Mouse (Mus musculus) hindbrain, embryonic 15.5 days (tissue): ENCODE measurements at regions not wholly inside any gene's neighbourhood (a gene's known extent, or its start where the extent isn't known, plus 50 kb on each side); places are given as distances from the start of the nearest gene placed in this dataset.

ENCODE experiments used
- ATAC-seq: fragments of 200-750 bp; cut with Nextera tagmentation; 2 replicates; pipeline ENCODE4 v1.8.0; 2017; ENCODE audit warnings: low read depth, moderate number of reproducible peaks, moderate TSS enrichment; ENCODE audit not compliant: low FRiP score
- H3K27ac ChIP-seq: fragments of 300-500 bp; sonication (generic); replicated peaks from 2 replicates; pipeline ENCODE4 v1.5.1; 2015; ENCODE audit warnings: mild to moderate bottlenecking, inconsistent platforms
- H3K27me3 ChIP-seq: fragments of 300-500 bp; sonication (generic); 2 replicates; pipeline ENCODE4 v1.6.1; 2015; ENCODE audit warnings: control low read depth, inconsistent platforms
- H3K36me3 ChIP-seq: fragments of 300-500 bp; sonication (generic); 2 replicates; pipeline ENCODE4 v1.6.1; 2015; ENCODE audit warnings: control low read depth, inconsistent platforms
- H3K4me1 ChIP-seq: fragments of 300-500 bp; sonication (generic); replicated peaks from 2 replicates; pipeline ENCODE4 v1.6.1; 2015; ENCODE audit warnings: control low read depth, inconsistent platforms
- H3K4me2 ChIP-seq: fragments of 300-500 bp; sonication (generic); 2 replicates; pipeline ENCODE4 v1.6.1; 2015; ENCODE audit warnings: moderate library complexity, mild to moderate bottlenecking, inconsistent platforms
- H3K4me3 ChIP-seq: fragments of 300-500 bp; sonication (generic); 2 replicates; pipeline ENCODE4 v1.5.1; 2015; ENCODE audit warnings: mild to moderate bottlenecking, inconsistent platforms
- H3K9ac ChIP-seq: fragments of 300-500 bp; sonication (generic); 2 replicates; pipeline ENCODE4 v1.6.1; 2015; ENCODE audit warnings: inconsistent platforms
- H3K9me3 ChIP-seq: fragments of 300-500 bp; sonication (generic); 2 replicates; pipeline ENCODE4 v1.6.1; 2016; ENCODE audit warnings: control low read depth, inconsistent platforms
- WGBS: fragments of 180-500 bp; shearing (Covaris S2); methylation state at CpG from one replicate; pipeline ENCODE4 v1.1.7; 2015; 5-methylcytosine and 5-hydroxymethylcytosine counted together

- Histone ChIP-seq H3K36me3 (no peaks in the 10 kb centered on the region), H3K9me3 (no peaks in the 10 kb centered on the region), H3K9ac (no peak overlapping the region), H3K4me2 (no peak overlapping the region), H3K27me3 (no peaks in the 10 kb centered on the region), H3K27ac (no peak overlapping the region), H3K4me1 (no peaks in the 10 kb centered on the region), H3K4me3 (no peak overlapping the region)
- WGBS, result 95% methylated on average over 3 of the region's 3 CpGs
- ATAC-seq, result no peak
These were observed 67.6 kb upstream of the Tmem92 start for GRCm38 (mm10) chr11:94850129-94850528.

GRCm38 (mm10) chr11:94839133-94839532 lies 56.6 kb upstream of the Tmem92 start:
- H3K27me3 ChIP-seq, result no peaks in the 10 kb centered on the region
- no peak overlapping the region for H3K4me3 ChIP-seq
- H3K9ac ChIP-seq, result no peak overlapping the region
- ATAC-seq, result no peak
- no peaks in the 10 kb centered on the region for H3K4me1 ChIP-seq
- no peak overlapping the region for H3K4me2 ChIP-seq
- no peak overlapping the region for H3K27ac ChIP-seq
- H3K9me3 ChIP-seq, result no peaks in the 10 kb centered on the region
- H3K36me3 ChIP-seq, result no peaks in the 10 kb centered on the region

GRCm38 (mm10) chr11:94838140-94838539 lies 55.6 kb upstream of the Tmem92 start:
- no peak overlapping the region for H3K4me3 ChIP-seq
- no peak overlapping the region for H3K9ac ChIP-seq
- no peaks in the 10 kb centered on the region for H3K4me1 ChIP-seq
- H3K9me3 ChIP-seq, result no peaks in the 10 kb centered on the region
- no peak for ATAC-seq
- WGBS, result 59% methylated on average over 3 of the region's 3 CpGs
- no peak overlapping the region for H3K27ac ChIP-seq
- no peaks in the 10 kb centered on the region for H3K36me3 ChIP-seq
- H3K27me3 ChIP-seq, result no peaks in the 10 kb centered on the region
- H3K4me2 ChIP-seq, result no peak overlapping the region

- H3K36me3 ChIP-seq, result no peaks in the 10 kb centered on the region
- no peak overlapping the region for H3K4me2 ChIP-seq
- no peak overlapping the region for H3K4me3 ChIP-seq
- H3K27ac ChIP-seq, result no peak overlapping the region
- no peak for ATAC-seq
- H3K27me3 ChIP-seq, result no peaks in the 10 kb centered on the region
- H3K4me1 ChIP-seq, result no peaks in the 10 kb centered on the region
- H3K9ac ChIP-seq, result no peak overlapping the region
- no peaks in the 10 kb centered on the region for H3K9me3 ChIP-seq
These were observed 53.8 kb upstream of the Tmem92 start for GRCm38 (mm10) chr11:94836347-94836746.

- no peak overlapping the region for H3K9ac ChIP-seq
- no peak overlapping the region for H3K4me3 ChIP-seq
- no peak overlapping the region for H3K4me2 ChIP-seq
- H3K9me3 ChIP-seq, result no peaks in the 10 kb centered on the region
- no peak overlapping the region for H3K27ac ChIP-seq
- no peak for ATAC-seq
- no peaks in the 10 kb centered on the region for H3K36me3 ChIP-seq
- no peaks in the 10 kb centered on the region for H3K4me1 ChIP-seq
- H3K27me3 ChIP-seq, result no peaks in the 10 kb centered on the region
- 29% methylated on average over 13 of the region's 13 CpGs for WGBS
These were observed 49.9 kb upstream of the Tmem92 start for GRCm38 (mm10) chr11:94832246-94832985.
